Mouse (Mus musculus) CD8-positive naive resting alpha-beta T cell, adult 2 months (primary cell): ENCODE results near the gene Olfr683.
"Not testable (repeated sequence)": the region's sequence is repeated elsewhere in the genome, so short reads cannot be mapped to it uniquely, and the experiment has no call there.

Source experiments
- DNase-seq, 2 experiments: peaks; one replicate each; pipeline ENCODE4 v3.0.0; 2022; ENCODE audit warnings: low read depth in 2 of 2, low spot score in 2 of 2

Olfr683 gene

DNA sequence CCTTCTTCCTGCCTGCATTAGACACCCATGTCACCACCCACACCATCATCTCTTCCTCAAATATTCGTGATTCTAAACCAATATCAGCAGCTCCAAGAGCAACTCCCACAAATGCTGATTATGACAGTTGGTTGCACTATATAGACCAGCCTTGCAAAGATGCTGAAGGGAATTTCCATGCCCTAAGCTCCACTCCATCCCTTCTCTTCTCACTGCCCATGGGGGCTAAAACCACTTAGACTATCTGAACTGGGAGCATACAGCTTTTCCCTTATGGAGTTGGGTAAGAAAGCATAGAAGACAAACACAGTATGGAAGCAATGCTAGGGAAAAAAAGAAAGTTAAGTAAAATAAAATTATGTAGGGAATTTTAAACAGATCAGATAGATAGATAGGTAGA is at the start of gene Olfr683:
TSS of gene Olfr683 (minus strand) at position 101 of the 400 bp plus-strand sequence.
- no peak for DNase-seq

DNA sequence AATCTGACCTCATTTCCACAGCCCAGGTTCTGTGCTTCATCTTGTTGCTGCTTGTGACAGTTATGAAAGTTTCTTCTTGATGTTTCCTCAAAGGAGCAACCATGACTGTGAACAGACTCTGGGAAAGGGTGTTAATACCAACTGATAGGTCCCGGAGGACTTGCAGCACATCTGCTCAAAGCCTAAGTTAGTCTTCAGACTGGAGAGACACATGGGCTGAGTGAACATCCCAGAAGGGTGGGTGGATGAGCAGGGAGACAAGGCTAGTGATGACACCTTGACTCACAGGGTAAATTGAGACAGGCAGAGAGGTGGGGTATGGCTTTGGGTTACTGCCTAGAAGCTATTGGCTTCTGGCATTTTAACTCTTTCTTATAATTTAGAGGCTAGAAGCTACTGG is 39.1 kb upstream of the Olfr683 start, which contains the start of gene Olfr685:
TSS of gene Olfr685 (minus strand) at position 101 of the 400 bp plus-strand sequence.
- DNase-seq: no peak

DNA sequence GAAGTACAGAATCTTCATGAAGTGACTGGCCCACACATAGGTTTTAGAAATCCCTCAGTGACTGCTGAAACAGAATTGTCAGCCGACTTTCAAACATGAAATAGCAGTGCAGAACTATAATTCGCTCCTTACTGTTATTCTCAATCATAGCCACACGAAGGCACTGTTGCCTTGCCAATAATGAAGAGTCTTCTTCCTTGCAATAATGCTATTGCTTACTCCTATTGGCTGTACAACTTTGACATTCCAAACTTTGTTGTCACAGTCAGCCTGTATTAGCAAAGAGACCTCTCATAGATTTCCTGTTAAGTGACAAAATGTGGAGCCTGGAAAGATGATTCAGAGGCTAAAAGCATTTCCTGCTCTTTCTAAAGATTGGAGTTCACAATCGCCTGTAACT is 24.0 kb upstream of the Olfr683 start:
- DNase-seq: no peak

DNA sequence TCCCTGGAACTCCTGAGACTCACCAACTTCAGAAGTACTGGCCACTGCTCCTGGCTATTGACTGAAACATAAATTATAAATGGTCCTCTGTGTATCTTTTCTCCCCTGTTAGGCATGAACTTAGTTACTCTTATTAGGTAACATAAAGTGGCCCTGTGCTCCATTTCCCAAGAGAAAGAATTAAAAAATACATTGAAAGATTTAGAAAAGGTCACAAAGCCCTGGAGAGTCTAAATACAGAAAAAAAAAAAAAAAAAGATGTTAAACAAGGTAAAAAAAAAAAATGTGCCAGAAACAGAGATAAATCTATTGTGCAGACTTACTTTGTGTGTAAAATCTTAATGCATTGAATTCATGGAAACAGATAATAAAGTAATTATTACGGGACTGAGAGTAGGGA is 16.7 kb upstream of the Olfr683 start, which contains the start of gene Olfr684:
TSS of gene Olfr684 (minus strand) at position 101 of the 400 bp plus-strand sequence.
- DNase-seq: no peak

DNA sequence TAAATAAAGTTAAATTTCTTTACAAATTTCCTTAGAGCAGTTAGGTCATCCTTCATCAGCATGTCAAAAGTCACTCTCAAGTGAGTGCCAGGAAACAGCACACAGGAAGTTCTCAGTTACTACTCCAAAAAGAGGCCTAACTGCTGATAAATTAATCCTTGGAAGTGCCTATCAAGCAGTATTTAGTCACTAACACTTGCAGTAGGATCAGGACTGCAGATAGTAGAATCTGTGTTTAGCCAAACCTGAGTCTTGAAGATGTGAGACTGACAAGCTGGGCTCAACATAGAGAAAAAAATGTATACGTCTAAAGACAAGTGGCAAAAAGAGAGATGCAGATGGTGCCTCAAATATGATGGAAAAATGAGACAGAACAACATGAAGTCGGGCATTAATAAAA is 5.5 kb downstream of the Olfr683 start:
- no peak for DNase-seq

DNA sequence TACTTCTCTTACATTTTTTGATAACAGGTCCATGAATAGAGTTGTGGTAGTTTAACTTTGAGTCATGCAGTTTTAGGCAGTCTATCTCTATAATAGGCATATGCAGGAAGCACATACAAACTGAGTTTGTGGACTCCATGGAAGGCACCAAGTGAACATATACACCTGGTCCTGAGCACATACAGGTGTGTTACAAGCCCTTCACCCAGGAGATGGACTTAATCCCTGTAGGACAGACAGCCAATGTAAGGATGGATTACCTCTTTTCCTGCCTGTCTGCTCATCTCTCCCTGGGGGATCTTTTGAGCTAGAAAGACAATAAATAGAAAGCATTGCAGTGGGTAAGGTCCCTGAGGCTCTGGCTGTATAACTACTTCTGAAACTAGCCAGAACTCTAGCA is 30.3 kb downstream of the Olfr683 start, which contains the start of gene Olfr681:
TSS of gene Olfr681 (plus strand) at position 301 of the 400 bp plus-strand sequence.
- DNase-seq: no peak

DNA sequence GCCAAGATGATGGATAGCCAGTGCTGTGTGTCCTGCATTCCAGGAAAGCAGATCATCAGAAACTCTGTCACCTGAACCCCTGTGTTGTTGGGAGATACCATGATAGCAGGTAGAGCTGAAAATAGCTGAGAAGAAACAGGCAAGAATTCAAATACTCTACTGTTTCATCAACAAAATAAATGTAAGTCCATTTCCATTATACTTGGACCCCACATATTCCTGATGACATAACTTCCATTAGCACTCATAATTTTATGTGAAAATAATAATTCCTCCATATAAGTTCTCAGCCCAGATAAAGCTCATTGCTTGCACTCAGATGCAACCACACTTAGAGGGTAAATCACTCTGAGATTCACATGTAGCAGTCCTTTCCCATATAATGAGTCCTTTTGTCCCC is 54.1 kb downstream of the Olfr683 start, which contains the start of gene Olfr680-ps1:
TSS of gene Olfr680-ps1 (minus strand) at position 101 of the 400 bp plus-strand sequence.
- DNase-seq: not testable (repeated sequence)
